Mouse (Mus musculus): ENCODE measurements around the gene Tex29.

DNA sequence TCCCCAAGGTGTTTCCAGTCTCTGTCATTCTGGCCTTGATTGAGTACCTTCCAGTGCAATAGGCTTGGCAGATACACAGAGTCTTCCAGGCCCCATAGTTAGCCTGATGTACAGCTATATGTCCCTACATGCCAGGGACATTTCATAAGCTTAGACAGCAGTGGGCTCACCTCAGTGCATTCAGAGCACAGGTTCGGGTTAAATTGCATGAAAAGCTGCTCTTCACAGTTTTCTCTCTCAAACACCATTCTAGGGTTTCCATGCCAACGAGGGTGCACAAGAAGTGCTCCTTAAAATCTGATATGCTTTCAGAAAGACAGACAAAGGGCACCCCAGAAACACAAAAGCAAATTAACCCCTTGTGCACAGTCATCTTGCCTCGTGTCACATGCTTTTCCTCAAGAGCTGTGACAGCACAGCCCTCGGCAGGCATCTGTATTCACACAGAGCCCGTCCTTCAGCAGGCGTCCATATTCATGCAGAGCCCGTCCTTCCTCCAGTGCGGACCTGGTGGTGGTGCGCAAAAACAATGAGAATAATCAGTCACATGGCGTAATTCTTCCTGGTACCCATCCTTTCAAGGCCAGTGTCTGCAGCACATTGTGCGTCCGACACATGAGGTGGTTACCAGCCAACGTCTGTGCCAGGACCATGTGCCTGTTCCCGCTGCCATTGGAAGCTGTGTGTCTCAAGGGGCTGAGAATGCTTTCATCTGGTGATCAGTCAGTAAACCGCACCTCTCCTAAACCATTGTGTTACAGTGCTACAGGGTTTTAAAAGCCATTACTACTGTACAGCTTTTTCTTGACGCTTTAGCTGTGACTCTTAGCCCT lies 9.8 kb upstream of the Tex29 start:
- TF ChIP-seq GATA1 (IDR thresholded peaks at IDR 0.05; ENCODE audit: low read length) (no peak), TAL1 (IDR thresholded peaks at IDR 0.05; ENCODE audit: low read length) (no peak)
